Comparison of ENCODE assay signal across 12 mouse cellular contexts in the genomic region with DNA sequence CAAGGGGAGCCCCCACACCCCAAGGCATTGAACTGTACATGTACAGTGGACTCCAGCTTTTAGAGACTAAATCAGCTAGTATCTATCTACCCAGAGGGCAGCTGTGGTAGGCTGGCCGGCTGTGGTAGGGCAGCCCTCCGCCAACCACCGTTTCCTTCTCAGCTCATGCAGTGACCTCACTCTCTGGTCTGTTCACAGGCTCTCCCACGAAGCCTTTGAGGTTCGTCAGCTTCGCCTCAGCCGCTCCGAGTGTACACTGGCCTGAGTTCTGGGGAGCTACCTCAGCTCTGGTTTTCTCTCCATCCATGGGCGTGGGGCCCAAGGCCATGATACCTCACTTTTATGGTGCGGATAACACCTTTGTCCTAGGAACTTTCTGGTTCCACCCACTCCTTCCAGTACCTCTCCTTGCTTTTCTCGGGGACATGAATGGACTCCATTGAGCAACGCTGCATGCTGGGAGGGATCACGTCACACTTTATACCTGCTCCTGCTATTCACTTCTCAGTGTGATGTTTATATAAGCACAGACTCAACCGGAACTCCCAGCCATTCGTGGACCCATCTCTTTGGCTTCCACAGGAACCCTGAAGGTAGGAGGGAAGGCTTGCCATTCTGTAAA. TPM values are rescaled to one million over a fixed set of nuclear protein-coding genes. Genes with fewer than 3 reads are reported as not detected.
DNase-seq lines count a peak whose midpoint lies in the region; ATAC-seq and TF ChIP-seq lines count a peak whose summit lies in the region.
"Had no signal": no experiment of that assay in that cellular context is flagged by ENCODE, and none has a peak within 500 bp of the region (broad histone marks: within the 10 kb centered on the region; RNA-seq: fewer than 3 reads in every experiment).

No protein-coding gene starts in this region.

- H3K4me2 ChIP-seq in limb, embryonic 12.5 days, result no peak overlapping the region
- H3K4me2 ChIP-seq in intestine, embryonic 14.5 days (ENCODE audit: low read length), result no peak overlapping the region

- ATAC-seq in limb, embryonic 12.5 days (ENCODE audit: insufficient number of reproducible peaks, insufficient read depth, low FRiP score, low TSS enrichment, low read depth), result 0 out of 2 replicates have a peak, but pooled peaks have one; percentile 18
- peak; percentile 65 for ATAC-seq in intestine, embryonic 14.5 days (replicated peaks; ENCODE audit: low FRiP score, low TSS enrichment, low read depth)
- ATAC-seq: liver, postnatal 0 days had no signal

- no peak for DNase-seq in limb, embryonic 10.5 days (ENCODE audit: low spot score)
- no peak for DNase-seq in intestine, embryonic 14.5 days (ENCODE audit: low spot score)
- peak; percentile 66 to 82 for DNase-seq in natural killer cell, adult 2 months (ENCODE audit: low spot score in 2 of 2)
- no peak for DNase-seq in cerebellum, adult 18-20 months
- no peak for DNase-seq in layer of hippocampus, adult 11-12 months (ENCODE audit: low spot score)
- no peak for DNase-seq in cerebellum, adult 9-11 months
- DNase-seq: adrenal gland, postnatal 10 days; cerebellum, adult 9-10 months; liver, postnatal 0 days; retina, postnatal 1 day had no signal

- no peak for TF ChIP-seq POLR2A in ES-Bruce4 (IDR thresholded peaks at IDR 0.05; ENCODE audit: insufficient read depth, low read length)

- H3K9ac ChIP-seq in limb, embryonic 12.5 days (replicated peaks), result no peak overlapping the region
- peak overlapping the region; percentile 27 for H3K9ac ChIP-seq in ES-Bruce4 (ENCODE audit: low read depth, poor library complexity, severe bottlenecking)
- H3K9ac ChIP-seq in intestine, embryonic 14.5 days (ENCODE audit: low read length), result no peak overlapping the region
- H3K9ac ChIP-seq: liver, postnatal 0 days had no signal

- no peak for TF ChIP-seq EP300 in ES-Bruce4 (IDR thresholded peaks at IDR 0.05; ENCODE audit: insufficient read depth, low read depth, low read length)

- H3K27me3 ChIP-seq in limb, embryonic 12.5 days, result no peaks in the 10 kb centered on the region
- H3K27me3 ChIP-seq in limb, embryonic 10.5 days (ENCODE audit: low read depth, poor library complexity, severe bottlenecking), result no peaks in the 10 kb centered on the region
- H3K27me3 ChIP-seq in ES-Bruce4 (ENCODE audit: control insufficient read depth, insufficient read depth, low read length, poor library complexity, severe bottlenecking), result no peaks in the 10 kb centered on the region
- no peaks in the 10 kb centered on the region for H3K27me3 ChIP-seq in intestine, embryonic 14.5 days (replicated peaks; ENCODE audit: control insufficient read depth, insufficient read depth, low read length)

- no peak for TF ChIP-seq CTCF in ES-Bruce4 (IDR thresholded peaks at IDR 0.05; ENCODE audit: low read depth, low read length)

- H3K9me3 ChIP-seq in limb, embryonic 12.5 days, result no peaks in the 10 kb centered on the region
- H3K9me3 ChIP-seq in limb, embryonic 10.5 days (replicated peaks), result no peaks in the 10 kb centered on the region
- peaks cover 2% of the 10 kb centered on the region; the same call in 1 of the 2 replicates for H3K9me3 ChIP-seq in ES-Bruce4 (replicated peaks; ENCODE audit: control insufficient read depth, insufficient read depth, low read length, poor library complexity, severe bottlenecking)
- H3K9me3 ChIP-seq in intestine, embryonic 14.5 days (ENCODE audit: control insufficient read depth, low read length), result no peaks in the 10 kb centered on the region

- H3K4me3 ChIP-seq in limb, embryonic 12.5 days (replicated peaks), result no peak overlapping the region
- H3K4me3 ChIP-seq in limb, embryonic 10.5 days, result no peak overlapping the region
- peak overlapping the region; percentile 45 for H3K4me3 ChIP-seq in ES-Bruce4 (ENCODE audit: low read depth, low read length)
- no peak overlapping the region for H3K4me3 ChIP-seq in intestine, embryonic 14.5 days (ENCODE audit: low read depth, low read length)

- H3K4me1 ChIP-seq in limb, embryonic 12.5 days (replicated peaks), result peaks cover 10% of the 10 kb centered on the region; the same call in 1 of the 2 replicates
- peaks cover 2% of the 10 kb centered on the region; the same call in 1 of the 2 replicates for H3K4me1 ChIP-seq in limb, embryonic 10.5 days
- H3K4me1 ChIP-seq in ES-Bruce4 (ENCODE audit: control insufficient read depth, insufficient read depth, low read length), result no peaks in the 10 kb centered on the region
- H3K4me1 ChIP-seq in intestine, embryonic 14.5 days (replicated peaks; ENCODE audit: control insufficient read depth, insufficient read depth, low read length), result 0 out of 2 replicates have a peak, but pooled peaks cover 3% of the 10 kb centered on the region

- WGBS in limb, embryonic 12.5 days, result 78% methylated on average over 15 of the region's 15 CpGs
- 83% methylated on average over 15 of the region's 15 CpGs for WGBS in limb, embryonic 10.5 days
- 72% methylated on average over 15 of the region's 15 CpGs for WGBS in intestine, embryonic 14.5 days

- no peaks in the 10 kb centered on the region for H3K36me3 ChIP-seq in limb, embryonic 12.5 days
- no peaks in the 10 kb centered on the region for H3K36me3 ChIP-seq in limb, embryonic 10.5 days
- H3K36me3 ChIP-seq in ES-Bruce4 (ENCODE audit: control insufficient read depth, insufficient read depth, low read length, poor library complexity, severe bottlenecking), result no peaks in the 10 kb centered on the region
- H3K36me3 ChIP-seq in intestine, embryonic 14.5 days (ENCODE audit: control insufficient read depth, insufficient read depth, low read length), result no peaks in the 10 kb centered on the region

- 0 out of 2 replicates have a peak overlapping the region, but pooled peaks have one; percentile 4 for H3K27ac ChIP-seq in limb, embryonic 12.5 days
- H3K27ac ChIP-seq in limb, embryonic 10.5 days, result no peak overlapping the region
- H3K27ac ChIP-seq in ES-Bruce4 (ENCODE audit: insufficient read depth, low read length), result peak overlapping the region; percentile 99
- H3K27ac ChIP-seq in intestine, embryonic 14.5 days (ENCODE audit: low read depth), result peak overlapping the region; percentile 12; the same call in 1 of the 2 replicates

RNA-seq across cellular contexts. Expression of gene Epcam, which starts 32.5 kb away (rescaled TPM):
- 53.0 and 58.6 TPM in 2 replicates for polyA plus RNA-seq in limb, embryonic 12.5 days (2016; fragmentation: Nextera tagmentation; extraction: Ambion mirVana)
- 48.6 and 54.2 TPM in 2 replicates for polyA plus RNA-seq in limb, embryonic 10.5 days (2016; fragmentation: Nextera tagmentation; extraction: Ambion mirVana)
- polyA plus RNA-seq in ES-Bruce4 (2011; ENCODE audit: insufficient read depth, insufficient read length, low read depth, missing spikeins), result 337 and 346 TPM in 2 replicates
- 792 and 803 TPM in 2 replicates for polyA plus RNA-seq in intestine, embryonic 14.5 days (2014; fragmentation: Nextera tagmentation; extraction: Ambion mirVana)

Comparison
In these comparisons a context has a peak if more than half of its experiments do, and no peak if none do; other contexts are left out.
1. DNase-seq: peak in natural killer cell, adult 2 months (2 of 2); none in limb, embryonic 10.5 days (single experiment), intestine, embryonic 14.5 days (single experiment), cerebellum, adult 18-20 months (0 of 2), layer of hippocampus, adult 11-12 months (single experiment) and cerebellum, adult 9-11 months (single experiment).